ENCODE assay signal across 7 mouse cellular contexts in the genomic region with DNA sequence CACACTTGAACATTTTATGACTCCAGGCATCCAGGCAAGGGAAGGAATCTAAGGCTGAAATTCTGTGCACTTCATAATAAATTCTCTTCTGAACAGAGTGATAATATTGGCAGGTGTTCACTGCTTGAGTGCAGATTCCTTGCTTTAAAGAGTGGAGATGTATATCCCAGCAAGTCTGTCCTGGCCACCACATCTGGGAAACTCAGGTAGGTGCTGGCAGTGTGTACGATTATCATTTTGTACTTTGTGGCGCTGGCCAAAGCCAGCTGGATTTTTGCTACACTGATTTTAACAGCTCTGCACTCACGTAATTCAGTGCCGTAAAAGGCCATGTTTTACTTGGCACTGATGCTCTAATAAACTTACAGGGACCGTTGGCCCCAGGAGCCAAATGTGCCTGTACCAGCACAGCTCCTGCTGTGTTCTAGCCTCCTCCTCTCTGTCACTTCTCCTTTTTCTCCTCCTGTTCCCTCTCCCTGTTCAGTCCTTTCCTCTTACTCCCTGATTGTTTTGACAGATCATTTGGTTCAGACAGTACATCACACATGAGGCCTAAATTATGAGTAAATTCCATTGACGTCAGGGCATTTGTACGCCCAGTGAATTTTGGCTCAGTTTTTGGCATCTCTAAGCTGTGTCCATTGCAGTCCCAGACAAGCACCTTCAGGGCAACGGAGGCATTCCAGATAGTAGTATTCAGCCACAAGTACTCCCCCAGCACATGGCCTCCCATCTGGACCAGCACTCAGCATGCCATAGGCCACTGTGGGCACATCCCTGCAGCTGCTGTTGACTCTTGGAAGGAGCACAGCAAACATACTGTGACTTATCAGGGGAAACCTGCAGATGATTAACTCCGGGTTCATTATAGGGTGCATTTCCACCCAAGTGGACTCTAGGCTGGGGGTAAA. TPM values are rescaled to one million over a fixed set of nuclear protein-coding genes. Genes with fewer than 3 reads are reported as not detected.
DNase-seq lines count a peak whose midpoint lies in the region; ATAC-seq lines count a peak whose summit lies in the region.

No protein-coding gene starts in this region.

- no peak overlapping the region for H3K4me2 ChIP-seq in limb, embryonic 11.5 days (ENCODE audit: low read depth, severe bottlenecking)
- H3K4me2 ChIP-seq in stomach, embryonic 16.5 days (ENCODE audit: low read depth, low read length) = no peak overlapping the region

- H3K9ac ChIP-seq in limb, embryonic 11.5 days (ENCODE audit: low read length) = no peak overlapping the region
- H3K9ac ChIP-seq in stomach, embryonic 16.5 days (ENCODE audit: low read length) = no peak overlapping the region

- no peak overlapping the region for H3K4me3 ChIP-seq in limb, embryonic 11.5 days (ENCODE audit: low read depth, low read length)
- no peak overlapping the region for H3K4me3 ChIP-seq in limb, embryonic 10.5 days
- no peak overlapping the region for H3K4me3 ChIP-seq in stomach, embryonic 16.5 days (replicated peaks; ENCODE audit: low read length)

- H3K4me1 ChIP-seq in limb, embryonic 11.5 days (ENCODE audit: control insufficient read depth, insufficient read depth, low read length) = peaks cover 6% of the 10 kb centered on the region; the same call in 1 of the 2 replicates
- H3K4me1 ChIP-seq in limb, embryonic 10.5 days = peaks cover 16% of the 10 kb centered on the region
- no peaks in the 10 kb centered on the region; the same call in 1 of the 2 replicates for H3K4me1 ChIP-seq in stomach, embryonic 16.5 days (ENCODE audit: control insufficient read depth, insufficient read depth, low read length)

- 51% methylated on average over 9 of the region's 9 CpGs for WGBS in limb, embryonic 11.5 days
- WGBS in limb, embryonic 10.5 days = 73% methylated on average over 9 of the region's 9 CpGs
- 16% methylated on average over 9 of the region's 9 CpGs for WGBS in large intestine, adult 2 months
- WGBS in stomach, embryonic 16.5 days = 45% methylated on average over 9 of the region's 9 CpGs

- no peak for ATAC-seq in limb, embryonic 11.5 days (ENCODE audit: insufficient number of reproducible peaks, low FRiP score, low TSS enrichment, low read depth)
- peak; percentile 69 for ATAC-seq in granulocyte monocyte progenitor cell, adult 5-6 weeks (replicated peaks; ENCODE audit: poor library complexity, severe bottlenecking)
- peak; percentile 89 for ATAC-seq in stomach, embryonic 16.5 days (ENCODE audit: insufficient read depth, low FRiP score)

- H3K27me3 ChIP-seq in limb, embryonic 11.5 days (ENCODE audit: control insufficient read depth, insufficient read depth, low read length) = no peaks in the 10 kb centered on the region
- H3K27me3 ChIP-seq in limb, embryonic 10.5 days (ENCODE audit: low read depth, poor library complexity, severe bottlenecking) = no peaks in the 10 kb centered on the region
- H3K27me3 ChIP-seq in stomach, embryonic 16.5 days (ENCODE audit: control insufficient read depth, insufficient read depth, low read length) = no peaks in the 10 kb centered on the region

- peak; percentile 23 for DNase-seq in limb, embryonic 11.5 days (ENCODE audit: low spot score)
- DNase-seq in limb, embryonic 10.5 days (ENCODE audit: low spot score) = no peak
- peak; percentile 55 for DNase-seq in large intestine, adult 2 months (ENCODE audit: low read depth, low spot score)
- no peak for DNase-seq in c-Kit-positive CD71-positive TER-119-positive erythroid progenitor cells, embryonic 14.5 days (ENCODE audit: low spot score)
- no peak for DNase-seq in layer of hippocampus, postnatal 36 days

- no peaks in the 10 kb centered on the region for H3K9me3 ChIP-seq in limb, embryonic 11.5 days (ENCODE audit: control insufficient read depth, low read length)
- H3K9me3 ChIP-seq in limb, embryonic 10.5 days (replicated peaks) = no peaks in the 10 kb centered on the region
- H3K9me3 ChIP-seq in stomach, embryonic 16.5 days (replicated peaks; ENCODE audit: control insufficient read depth, low read length) = no peaks in the 10 kb centered on the region

- H3K27ac ChIP-seq in limb, embryonic 11.5 days (replicated peaks; ENCODE audit: low read depth, low read length) = no peak overlapping the region
- no peak overlapping the region for H3K27ac ChIP-seq in limb, embryonic 10.5 days
- peak overlapping the region; percentile 8 for H3K27ac ChIP-seq in stomach, embryonic 16.5 days (ENCODE audit: low read length)

- H3K36me3 ChIP-seq in limb, embryonic 11.5 days (ENCODE audit: control insufficient read depth, insufficient read depth, low read length) = no peaks in the 10 kb centered on the region
- H3K36me3 ChIP-seq in limb, embryonic 10.5 days = no peaks in the 10 kb centered on the region
- no peaks in the 10 kb centered on the region for H3K36me3 ChIP-seq in stomach, embryonic 16.5 days (ENCODE audit: control insufficient read depth, insufficient read depth, low read length)

RNA-seq across cellular contexts. Expression of gene Psma1, which starts 46.9 kb away (rescaled TPM):
- 474 and 486 TPM in 2 replicates for polyA plus RNA-seq in limb, embryonic 11.5 days (2014; fragmentation: Nextera tagmentation; extraction: Ambion mirVana)
- polyA plus RNA-seq in limb, embryonic 10.5 days (2016; fragmentation: Nextera tagmentation; extraction: Ambion mirVana) = 502 and 525 TPM in 2 replicates
- 274 and 294 TPM in 2 replicates for total RNA-seq in granulocyte monocyte progenitor cell, adult 5-6 weeks (2014; fragmentation: Nextera tagmentation)
- 340 and 376 TPM in 2 replicates for total RNA-seq in granulocyte monocyte progenitor cell, adult 5-6 weeks (2017)
- 114 and 135 TPM in 2 replicates for polyA plus RNA-seq in large intestine, adult 2 months (2012; rRNA removed)
- 336 and 342 TPM in 2 replicates for polyA plus RNA-seq in stomach, embryonic 16.5 days (2015; fragmentation: Nextera tagmentation; extraction: Ambion mirVana)
- 100 to 1,000 TPM; 117 to 124 TPM for total RNA-seq in layer of hippocampus, postnatal 36 days (2021)

Comparison
In these comparisons a context has a peak if more than half of its experiments do, and no peak if none do; other contexts are left out.
1. DNase-seq: peak in limb, embryonic 11.5 days (single experiment) and large intestine, adult 2 months (single experiment); none in limb, embryonic 10.5 days (single experiment), c-Kit-positive CD71-positive TER-119-positive erythroid progenitor cells, embryonic 14.5 days (single experiment) and layer of hippocampus, postnatal 36 days (0 of 2).